18 mouse cellular contexts compared by ENCODE assay signal in the genomic region with DNA sequence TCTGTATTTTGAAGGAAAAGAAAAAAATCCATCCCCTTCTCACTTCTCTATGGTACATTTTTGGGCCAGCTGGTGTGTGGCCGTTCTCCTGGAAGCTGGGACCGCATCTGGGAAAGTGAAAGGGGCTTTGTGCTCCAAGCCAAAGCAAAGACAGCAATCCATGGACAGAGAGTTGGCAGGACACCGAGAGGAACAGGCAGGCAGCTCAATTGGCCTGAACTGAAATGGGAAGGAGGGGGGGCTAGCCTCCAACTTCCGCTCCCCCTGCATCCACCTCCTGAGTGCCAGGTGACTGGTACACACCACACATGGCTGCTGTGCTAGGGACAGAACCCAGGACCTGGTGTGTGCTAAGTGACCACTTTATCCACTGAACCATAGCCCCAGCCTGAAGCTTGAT. TPM values are rescaled to one million over a fixed set of nuclear protein-coding genes. Genes with fewer than 3 reads are reported as not detected.
DNase-seq lines count a peak whose midpoint lies in the region; ATAC-seq and TF ChIP-seq lines count a peak whose summit lies in the region.
"Had no signal": no experiment of that assay in that cellular context is flagged by ENCODE, and none has a peak within 500 bp of the region (broad histone marks: within the 10 kb centered on the region; RNA-seq: fewer than 3 reads in every experiment).

No protein-coding gene starts in this region.

- TF ChIP-seq CTCF in olfactory bulb, adult 2 months (IDR thresholded peaks at IDR 0.05; ENCODE audit: insufficient read depth, low read depth, low read length), result no peak

- H3K4me2 ChIP-seq in hindbrain, embryonic 15.5 days, result no peak overlapping the region
- H3K4me2 ChIP-seq in hindbrain, embryonic 11.5 days (replicated peaks; ENCODE audit: low read depth, low read length), result no peak overlapping the region
- no peak overlapping the region for H3K4me2 ChIP-seq in liver, embryonic 12.5 days
- H3K4me2 ChIP-seq: embryonic facial prominence, embryonic 15.5 days; forebrain, embryonic 12.5 days; liver, embryonic 15.5 days; midbrain, embryonic 12.5 days; stomach, embryonic 15.5 days had no signal

- H3K27me3 ChIP-seq in hindbrain, embryonic 15.5 days, result no peaks in the 10 kb centered on the region
- H3K27me3 ChIP-seq in hindbrain, embryonic 11.5 days (ENCODE audit: control insufficient read depth, insufficient read depth, low read length), result no peaks in the 10 kb centered on the region
- H3K27me3 ChIP-seq in liver, embryonic 12.5 days (replicated peaks), result no peaks in the 10 kb centered on the region
- H3K27me3 ChIP-seq: embryonic facial prominence, embryonic 15.5 days; forebrain, embryonic 12.5 days; liver, embryonic 15.5 days; midbrain, embryonic 12.5 days; stomach, embryonic 15.5 days had no signal

- no peaks in the 10 kb centered on the region for H3K36me3 ChIP-seq in hindbrain, embryonic 15.5 days
- no peaks in the 10 kb centered on the region for H3K36me3 ChIP-seq in hindbrain, embryonic 11.5 days (ENCODE audit: control insufficient read depth, insufficient read depth, low read length)
- peaks cover 73% of the 10 kb centered on the region for H3K36me3 ChIP-seq in liver, embryonic 12.5 days

- no peak for ATAC-seq in hindbrain, embryonic 15.5 days (ENCODE audit: low FRiP score, low read depth)
- no peak for ATAC-seq in hindbrain, embryonic 11.5 days (ENCODE audit: low FRiP score)
- no peak for ATAC-seq in liver, embryonic 12.5 days
- no peak for ATAC-seq in inflammation-experienced regulatory T-cells, adult 6 months

- no peak for TF ChIP-seq POLR2A in olfactory bulb, adult 2 months (IDR thresholded peaks at IDR 0.05; ENCODE audit: insufficient read depth, low read depth, low read length)

- H3K4me3 ChIP-seq in hindbrain, embryonic 15.5 days, result no peak overlapping the region
- H3K4me3 ChIP-seq in hindbrain, embryonic 11.5 days (ENCODE audit: low read depth, low read length), result no peak overlapping the region
- no peak overlapping the region for H3K4me3 ChIP-seq in liver, embryonic 12.5 days
- no peak overlapping the region for H3K4me3 ChIP-seq in olfactory bulb, adult 2 months (ENCODE audit: insufficient read depth, low read depth, low read length)
- H3K4me3 ChIP-seq: embryonic facial prominence, embryonic 15.5 days; forebrain, embryonic 12.5 days; liver, embryonic 15.5 days; midbrain, embryonic 12.5 days; stomach, embryonic 15.5 days had no signal

- WGBS in hindbrain, embryonic 15.5 days, result 83% methylated on average over 4 of the region's 4 CpGs
- 93% methylated on average over 4 of the region's 4 CpGs for WGBS in hindbrain, embryonic 11.5 days
- 86% methylated on average over 4 of the region's 4 CpGs for WGBS in liver, embryonic 12.5 days (ENCODE audit: insufficient replicate concordance)
- WGBS in olfactory bulb, adult 2 months, result 48% methylated on average over 4 of the region's 4 CpGs

- peak; percentile 25 for DNase-seq in cerebellum, adult 9-11 months
- no peak for DNase-seq in cerebellum, postnatal 4 days (ENCODE audit: low spot score in 2 of 2)
- DNase-seq in hindbrain, embryonic 11.5 days (ENCODE audit: low spot score), result no peak
- DNase-seq in liver, result no peak
- DNase-seq: adrenal gland, adult 2 months; gastrocnemius, postnatal 10 days; kidney, adult 11 months; thymus, postnatal 25 days had no signal

- H3K4me1 ChIP-seq in hindbrain, embryonic 15.5 days (replicated peaks), result no peaks in the 10 kb centered on the region
- no peaks in the 10 kb centered on the region for H3K4me1 ChIP-seq in hindbrain, embryonic 11.5 days (replicated peaks; ENCODE audit: control insufficient read depth, insufficient read depth, low read length)
- peaks cover 58% of the 10 kb centered on the region for H3K4me1 ChIP-seq in liver, embryonic 12.5 days
- 0 out of 2 replicates have a peak, but pooled peaks cover 4% of the 10 kb centered on the region for H3K4me1 ChIP-seq in olfactory bulb, adult 2 months (ENCODE audit: control insufficient read depth, insufficient read depth, low read length)

- H3K9me3 ChIP-seq in hindbrain, embryonic 15.5 days, result no peaks in the 10 kb centered on the region
- no peaks in the 10 kb centered on the region for H3K9me3 ChIP-seq in hindbrain, embryonic 11.5 days (ENCODE audit: control insufficient read depth, low read length)
- no peaks in the 10 kb centered on the region for H3K9me3 ChIP-seq in liver, embryonic 12.5 days (replicated peaks)
- H3K9me3 ChIP-seq: embryonic facial prominence, embryonic 15.5 days; forebrain, embryonic 12.5 days; liver, embryonic 15.5 days; midbrain, embryonic 12.5 days; stomach, embryonic 15.5 days had no signal

- peak overlapping the region; percentile 49; the same call in 1 of the 2 replicates for H3K27ac ChIP-seq in hindbrain, embryonic 15.5 days (replicated peaks)
- H3K27ac ChIP-seq in hindbrain, embryonic 11.5 days (ENCODE audit: low read depth, low read length), result no peak overlapping the region
- 0 out of 2 replicates have a peak overlapping the region, but pooled peaks have one; percentile 1 for H3K27ac ChIP-seq in liver, embryonic 12.5 days
- peak overlapping the region; percentile 16; the same call in 1 of the 2 replicates for H3K27ac ChIP-seq in olfactory bulb, adult 2 months (ENCODE audit: insufficient read depth, low read depth, low read length)
- H3K27ac ChIP-seq: embryonic facial prominence, embryonic 15.5 days; forebrain, embryonic 12.5 days; liver, embryonic 15.5 days; midbrain, embryonic 12.5 days; stomach, embryonic 15.5 days had no signal

- H3K9ac ChIP-seq in hindbrain, embryonic 15.5 days, result no peak overlapping the region
- no peak overlapping the region for H3K9ac ChIP-seq in hindbrain, embryonic 11.5 days (ENCODE audit: low read depth, low read length)
- H3K9ac ChIP-seq in liver, embryonic 12.5 days, result no peak overlapping the region
- H3K9ac ChIP-seq: embryonic facial prominence, embryonic 15.5 days; forebrain, embryonic 12.5 days; liver, embryonic 15.5 days; midbrain, embryonic 12.5 days; stomach, embryonic 15.5 days had no signal

RNA-seq across cellular contexts. Expression of gene Ticam1, which starts 6.2 kb away (rescaled TPM):
- polyA plus RNA-seq in hindbrain, embryonic 15.5 days (2015; fragmentation: Nextera tagmentation; extraction: Ambion mirVana), result 1.3 and 1.8 TPM in 2 replicates
- 2.1 and 2.7 TPM in 2 replicates for polyA plus RNA-seq in hindbrain, embryonic 11.5 days (2014; fragmentation: Nextera tagmentation; extraction: Ambion mirVana)
- 3.8 and 4.1 TPM in 2 replicates for polyA plus RNA-seq in liver, embryonic 12.5 days (2016; fragmentation: Nextera tagmentation; extraction: Ambion mirVana)
- polyA plus RNA-seq in olfactory bulb, adult 2 months (2012; ENCODE audit: insufficient read depth, insufficient read length, low replicate concordance, missing spikeins), result not detected in 2 replicates
- polyA plus RNA-seq in inflammation-experienced regulatory T-cells, adult 6 months (2017; shearing (Covaris generic)), result 10 to 100 TPM in 1 of 3 experiments, 1 to 10 TPM in 2; 8.1 to 11.5 (median 8.7) TPM

RNA-seq across cellular contexts. Expression of gene Plin3, which starts 9.9 kb away (rescaled TPM):
- 16.6 and 17.5 TPM in 2 replicates for polyA plus RNA-seq in hindbrain, embryonic 15.5 days (2015; fragmentation: Nextera tagmentation; extraction: Ambion mirVana)
- polyA plus RNA-seq in hindbrain, embryonic 11.5 days (2014; fragmentation: Nextera tagmentation; extraction: Ambion mirVana), result 25.0 and 26.2 TPM in 2 replicates
- polyA plus RNA-seq in liver, embryonic 12.5 days (2016; fragmentation: Nextera tagmentation; extraction: Ambion mirVana), result 28.3 and 30.2 TPM in 2 replicates
- not detected in 2 replicates for polyA plus RNA-seq in olfactory bulb, adult 2 months (2012; ENCODE audit: insufficient read depth, insufficient read length, low replicate concordance, missing spikeins)
- polyA plus RNA-seq in inflammation-experienced regulatory T-cells, adult 6 months (2017; shearing (Covaris generic)), result 10 to 100 TPM; 25.6 to 28.7 (median 25.6) TPM

RNA-seq across cellular contexts. Expression of gene Arrdc5, which starts 17.3 kb away (rescaled TPM):
- polyA plus RNA-seq in hindbrain, embryonic 15.5 days (2015; fragmentation: Nextera tagmentation; extraction: Ambion mirVana), result not detected in 2 replicates
- not detected in 2 replicates for polyA plus RNA-seq in hindbrain, embryonic 11.5 days (2014; fragmentation: Nextera tagmentation; extraction: Ambion mirVana)
- polyA plus RNA-seq in liver, embryonic 12.5 days (2016; fragmentation: Nextera tagmentation; extraction: Ambion mirVana), result not detected in 2 replicates
- polyA plus RNA-seq in olfactory bulb, adult 2 months (2012; ENCODE audit: insufficient read depth, insufficient read length, low replicate concordance, missing spikeins), result not detected in 2 replicates
- polyA plus RNA-seq in inflammation-experienced regulatory T-cells, adult 6 months (2017; shearing (Covaris generic)), result not detected
- polyA plus RNA-seq: adrenal gland, adult 2 months; embryonic facial prominence, embryonic 15.5 days; forebrain, embryonic 12.5 days; heart, embryonic 14.5 days; liver, embryonic 15.5 days; midbrain, embryonic 12.5 days; stomach, embryonic 15.5 days had no signal

RNA-seq across cellular contexts. Expression of gene Uhrf1, which starts 20.3 kb away (rescaled TPM):
- 29.7 and 31.9 TPM in 2 replicates for polyA plus RNA-seq in hindbrain, embryonic 15.5 days (2015; fragmentation: Nextera tagmentation; extraction: Ambion mirVana)
- 77.7 and 95.9 TPM in 2 replicates for polyA plus RNA-seq in hindbrain, embryonic 11.5 days (2014; fragmentation: Nextera tagmentation; extraction: Ambion mirVana)
- 153 and 154 TPM in 2 replicates for polyA plus RNA-seq in liver, embryonic 12.5 days (2016; fragmentation: Nextera tagmentation; extraction: Ambion mirVana)
- not detected in 2 replicates for polyA plus RNA-seq in olfactory bulb, adult 2 months (2012; ENCODE audit: insufficient read depth, insufficient read length, low replicate concordance, missing spikeins)
- polyA plus RNA-seq in inflammation-experienced regulatory T-cells, adult 6 months (2017; shearing (Covaris generic)), result 10 to 100 TPM in 1 of 3 experiments, 1 to 10 TPM in 2; 7.1 to 60.4 (median 9.6) TPM

RNA-seq across cellular contexts. Expression of gene Fem1a, which starts 26.2 kb away (rescaled TPM):
- 18.2 and 18.8 TPM in 2 replicates for polyA plus RNA-seq in hindbrain, embryonic 15.5 days (2015; fragmentation: Nextera tagmentation; extraction: Ambion mirVana)
- polyA plus RNA-seq in hindbrain, embryonic 11.5 days (2014; fragmentation: Nextera tagmentation; extraction: Ambion mirVana), result 12.8 and 14.4 TPM in 2 replicates
- polyA plus RNA-seq in liver, embryonic 12.5 days (2016; fragmentation: Nextera tagmentation; extraction: Ambion mirVana), result 10.2 and 10.7 TPM in 2 replicates
- polyA plus RNA-seq in olfactory bulb, adult 2 months (2012; ENCODE audit: insufficient read depth, insufficient read length, low replicate concordance, missing spikeins), result not detected in 2 replicates
- 1 to 10 TPM; 4.9 to 6.2 (median 6.1) TPM for polyA plus RNA-seq in inflammation-experienced regulatory T-cells, adult 6 months (2017; shearing (Covaris generic))
